Mouse (Mus musculus) adrenal gland, adult 2 months (tissue): ENCODE results near the gene Mcrip1. TPM values are rescaled to one million over a fixed set of nuclear protein-coding genes. Genes with fewer than 3 reads are reported as not detected.
"Not testable (repeated sequence)": the region's sequence is repeated elsewhere in the genome, so short reads cannot be mapped to it uniquely, and the experiment has no call there.

Experiments
- DNase-seq: peaks from one replicate; pipeline ENCODE4 v3.0.0; 2021
- polyA plus RNA-seq: library from polyadenylated mRNA; depleted of rRNA; stranded (reverse); fragments of >200 nt; gene quantifications from 2 replicates; pipeline ENCODE4 v1.2.3, GENCODE M21; 2012
- total RNA-seq, 2 experiments: library from RNA; stranded (reverse); gene quantifications; 2 replicates each; pipeline ENCODE4 v1.2.3; 2021

Gene Mcrip1
- total and polyA plus RNA-seq, 3 experiments: 56.9 to 157 (median 65.8) TPM

DNA sequence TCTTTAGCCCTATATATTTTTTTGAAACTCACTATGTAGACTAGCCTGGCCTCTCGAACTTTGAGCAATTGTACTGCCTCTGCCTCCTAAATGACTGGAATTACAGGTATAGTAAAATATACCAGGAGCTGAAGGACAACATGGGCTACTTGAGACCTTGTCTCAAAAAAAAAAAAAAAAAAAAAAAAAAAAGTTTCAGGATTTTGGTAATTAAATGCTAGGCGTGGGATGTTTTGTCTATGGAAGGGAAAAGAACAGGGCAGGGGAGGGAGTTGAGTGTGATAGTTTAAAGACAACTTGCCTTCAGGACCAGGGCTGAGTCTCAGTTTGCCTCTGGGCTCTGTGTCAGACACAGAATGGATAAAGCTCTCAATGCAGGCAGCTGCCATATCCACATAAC lies 25.5 kb upstream of the Mcrip1 start:
- no peak for DNase-seq

DNA sequence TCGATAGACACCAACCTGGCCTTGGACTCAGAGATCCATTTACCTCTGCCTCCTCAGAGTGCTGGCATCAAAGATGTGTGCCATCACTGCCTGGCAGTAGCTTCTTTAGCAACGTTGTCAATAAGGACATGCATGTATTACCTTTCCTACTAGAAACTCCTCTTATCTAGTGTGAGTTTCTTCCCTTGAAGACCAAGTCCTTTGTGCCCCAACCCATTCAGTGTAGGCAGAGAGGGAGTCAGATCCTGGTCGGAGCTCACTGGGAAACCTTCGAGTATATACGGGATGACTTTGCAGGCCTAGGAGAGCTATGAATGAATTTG lies 24.7 kb upstream of the Mcrip1 start:
- no peak for DNase-seq

DNA sequence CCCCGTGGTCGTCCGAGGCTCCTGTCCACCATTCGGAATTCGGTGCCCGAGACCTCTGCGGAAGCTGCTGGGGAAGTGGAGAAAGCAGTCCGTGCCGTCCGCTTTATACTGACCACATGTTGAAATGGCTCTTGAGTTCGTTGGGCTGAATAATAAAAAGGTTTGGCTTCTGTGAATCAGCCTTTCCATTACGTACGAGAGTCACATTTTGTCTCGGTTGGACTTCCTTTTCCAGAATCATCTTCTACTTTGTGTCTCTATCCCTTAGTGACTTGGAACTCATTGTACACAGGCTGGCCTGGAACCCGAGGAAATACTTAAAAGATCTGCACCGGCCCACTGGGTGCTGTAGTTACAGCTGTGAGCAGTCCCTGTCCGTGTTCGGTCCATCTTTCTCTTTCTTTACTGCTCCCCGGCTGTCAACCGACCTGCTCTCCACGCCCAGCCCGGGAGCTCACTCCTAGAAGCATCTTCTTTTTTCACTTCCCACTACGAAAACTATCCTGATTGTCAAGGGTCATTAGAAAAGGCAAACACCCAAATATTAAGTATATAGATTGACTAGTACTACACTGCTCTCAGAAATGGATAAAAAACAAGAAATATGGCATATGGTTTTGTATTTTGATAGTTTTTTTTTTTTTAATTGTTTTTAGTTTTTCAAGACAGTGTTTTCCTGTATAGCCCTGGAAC lies 24.2 kb upstream of the Mcrip1 start:
- no peak for DNase-seq

DNA sequence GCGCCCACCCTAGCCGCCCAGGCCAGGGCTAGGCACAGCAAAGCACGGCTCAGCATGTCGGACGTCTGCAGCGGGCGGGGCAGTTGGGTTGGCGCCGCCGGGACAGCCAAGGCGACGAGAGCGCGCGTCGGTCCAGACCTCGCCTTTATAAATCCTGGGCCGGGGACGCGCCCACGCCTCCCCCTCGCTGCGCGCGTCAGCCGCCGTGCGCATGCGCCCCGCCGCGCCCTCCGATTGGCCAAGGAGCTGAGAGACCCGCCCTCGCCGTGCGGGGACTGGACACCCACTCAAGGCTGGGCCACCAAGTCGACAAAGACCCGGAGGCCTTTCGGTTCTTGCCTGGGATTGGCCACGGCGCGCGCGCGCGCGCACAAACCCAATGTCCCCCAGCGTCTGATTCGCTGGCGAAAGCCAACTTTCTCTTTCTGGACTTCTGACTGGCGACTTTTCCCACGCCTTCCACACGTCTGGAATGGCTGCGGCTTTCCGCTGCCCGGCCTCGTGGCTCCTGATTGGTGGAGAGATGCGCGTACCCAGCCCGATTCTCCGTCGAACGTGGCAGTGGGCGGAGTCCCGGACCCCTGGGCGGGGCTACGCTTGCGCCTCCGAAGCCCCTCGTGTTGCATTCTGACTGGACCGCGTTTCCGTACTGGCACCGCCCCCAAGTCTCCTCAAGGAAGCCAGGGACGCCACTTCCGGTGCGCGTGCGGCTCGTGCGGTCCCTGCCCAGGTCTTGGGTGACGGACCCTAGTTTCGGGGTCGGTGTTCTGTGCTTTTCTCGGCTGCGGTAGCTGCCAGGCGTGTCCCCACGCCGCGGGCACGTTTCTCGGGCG lies 23.4 kb upstream of the Mcrip1 start, which contains the start of gene P4hb:
TSS of gene P4hb (minus strand) at position 502 of the 833 bp plus-strand sequence.
- peak; percentile 100 for DNase-seq

DNA sequence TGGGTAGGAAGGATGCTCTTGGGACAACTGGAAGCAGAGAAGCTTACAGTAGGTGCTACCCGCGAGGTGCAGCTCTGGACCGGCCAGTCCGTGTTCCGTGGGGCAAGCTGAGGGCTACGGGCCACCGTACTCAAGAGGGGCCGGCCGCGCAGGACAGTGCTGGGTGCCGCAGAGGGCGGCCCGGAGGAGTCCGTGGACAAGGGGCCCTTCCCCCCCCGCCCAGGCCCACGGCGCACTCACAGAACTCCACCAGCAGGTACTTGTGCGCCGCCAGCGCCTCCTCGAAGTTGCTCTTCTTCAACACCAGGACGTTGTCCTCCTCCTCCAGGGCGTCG lies 22.9 kb upstream of the Mcrip1 start:
- no peak for DNase-seq

DNA sequence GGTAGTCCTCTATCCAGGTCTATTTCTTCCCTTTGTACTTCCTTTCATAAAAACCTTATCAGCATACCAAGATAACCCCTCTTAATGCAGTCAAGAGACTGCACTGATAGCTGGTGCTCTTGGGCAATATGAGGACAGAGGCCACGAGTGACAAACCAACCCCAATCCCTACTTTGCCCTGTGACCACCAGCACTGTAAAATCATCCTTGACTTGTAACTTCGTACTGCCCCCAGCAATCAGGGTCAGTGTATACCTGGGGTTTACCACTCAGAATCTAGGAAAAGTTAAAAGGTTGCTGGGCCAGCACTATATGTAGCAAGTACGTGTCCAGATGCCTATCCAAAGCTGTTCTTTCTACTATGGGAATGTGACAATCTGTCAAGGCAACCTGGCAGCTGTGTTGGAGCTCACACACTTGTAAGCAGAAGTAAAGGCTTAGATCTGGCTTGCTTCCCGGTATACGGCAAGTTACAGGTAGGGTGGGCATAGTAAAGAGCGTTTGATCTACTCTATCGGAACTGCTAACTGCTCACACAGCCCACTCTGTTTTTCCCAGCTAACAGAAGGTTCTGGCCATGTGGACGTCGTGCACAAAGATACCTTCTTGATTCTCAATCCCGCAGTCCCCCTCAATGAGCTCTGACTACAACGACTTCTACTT lies 22.4 kb upstream of the Mcrip1 start:
- no peak for DNase-seq

DNA sequence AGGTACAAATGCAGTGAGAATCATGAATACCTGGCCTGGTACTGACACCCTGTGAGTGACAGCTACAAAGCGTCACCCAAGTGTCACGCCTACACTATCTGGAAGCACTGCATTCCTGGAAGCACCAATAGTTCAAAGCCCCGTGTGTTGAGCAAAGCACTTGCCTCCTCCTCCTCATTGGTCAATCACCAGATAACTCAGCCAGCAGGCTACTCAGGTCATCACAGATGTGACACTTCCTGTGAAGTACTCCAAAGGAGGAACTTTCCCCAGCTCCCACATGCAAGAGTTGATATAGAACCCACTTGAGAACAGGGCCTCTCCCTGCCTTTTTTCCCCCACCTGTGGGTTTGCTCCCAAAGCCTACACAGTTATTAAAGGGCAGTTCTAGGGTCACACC lies 21.6 kb upstream of the Mcrip1 start:
- no peak for DNase-seq

DNA sequence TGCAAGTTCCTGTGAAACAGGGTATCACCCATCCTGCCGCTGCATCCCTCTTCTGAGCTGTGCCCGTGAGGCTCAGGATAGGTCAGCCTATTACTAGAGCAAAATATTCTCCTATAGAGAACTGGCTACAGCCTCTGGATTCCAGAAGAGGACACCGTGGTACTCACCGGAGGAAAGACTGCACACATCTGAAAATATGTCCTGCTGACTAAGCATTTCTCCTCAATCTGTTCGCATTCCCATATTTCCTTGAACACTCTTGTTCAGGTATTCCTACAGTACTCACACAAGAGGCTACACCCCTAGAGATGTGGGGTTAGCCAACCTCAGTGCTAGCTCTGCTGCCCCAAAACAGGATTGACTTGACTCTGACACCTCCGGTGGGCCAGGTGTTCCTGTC lies 18.8 kb upstream of the Mcrip1 start:
- no peak for DNase-seq

DNA sequence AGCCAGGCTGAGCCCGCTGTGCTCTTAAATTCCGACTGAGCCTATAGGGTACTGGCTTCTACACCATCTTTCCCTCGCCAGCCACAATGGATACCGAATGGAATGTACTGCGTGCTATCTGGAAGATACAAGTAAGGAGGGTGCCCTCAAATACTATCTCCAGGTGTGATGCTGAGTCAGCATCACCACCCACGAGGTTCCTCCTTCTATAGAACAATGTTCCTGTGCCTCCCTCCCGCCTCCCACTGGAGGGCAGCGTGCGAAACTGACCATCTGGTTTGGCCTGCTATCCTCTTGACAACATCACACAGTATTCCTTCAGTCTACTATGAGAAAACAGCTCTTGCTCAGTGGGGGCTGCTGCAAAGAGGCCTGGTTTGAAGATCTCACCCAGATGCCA lies 15.6 kb upstream of the Mcrip1 start:
- DNase-seq: no peak

DNA sequence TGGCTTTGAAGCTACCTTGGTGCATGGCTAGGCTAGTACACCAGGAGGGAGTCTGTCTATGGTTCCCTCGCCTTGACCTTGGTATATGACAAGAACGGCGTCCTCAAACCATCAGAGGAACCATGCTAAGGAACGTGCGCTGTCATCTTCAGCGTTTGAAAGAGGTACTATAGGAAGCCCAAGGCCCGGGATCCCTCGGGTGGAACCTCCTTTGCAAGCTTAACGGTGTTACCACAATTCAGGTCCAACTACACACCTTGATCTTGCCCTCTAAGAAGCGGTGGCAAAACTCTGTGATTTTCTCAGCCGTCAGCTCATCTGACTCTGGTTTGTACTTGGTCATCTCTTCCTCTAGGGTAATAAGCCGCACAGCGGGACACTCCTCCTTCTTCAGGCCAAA lies 13.4 kb upstream of the Mcrip1 start:
- no peak for DNase-seq

DNA sequence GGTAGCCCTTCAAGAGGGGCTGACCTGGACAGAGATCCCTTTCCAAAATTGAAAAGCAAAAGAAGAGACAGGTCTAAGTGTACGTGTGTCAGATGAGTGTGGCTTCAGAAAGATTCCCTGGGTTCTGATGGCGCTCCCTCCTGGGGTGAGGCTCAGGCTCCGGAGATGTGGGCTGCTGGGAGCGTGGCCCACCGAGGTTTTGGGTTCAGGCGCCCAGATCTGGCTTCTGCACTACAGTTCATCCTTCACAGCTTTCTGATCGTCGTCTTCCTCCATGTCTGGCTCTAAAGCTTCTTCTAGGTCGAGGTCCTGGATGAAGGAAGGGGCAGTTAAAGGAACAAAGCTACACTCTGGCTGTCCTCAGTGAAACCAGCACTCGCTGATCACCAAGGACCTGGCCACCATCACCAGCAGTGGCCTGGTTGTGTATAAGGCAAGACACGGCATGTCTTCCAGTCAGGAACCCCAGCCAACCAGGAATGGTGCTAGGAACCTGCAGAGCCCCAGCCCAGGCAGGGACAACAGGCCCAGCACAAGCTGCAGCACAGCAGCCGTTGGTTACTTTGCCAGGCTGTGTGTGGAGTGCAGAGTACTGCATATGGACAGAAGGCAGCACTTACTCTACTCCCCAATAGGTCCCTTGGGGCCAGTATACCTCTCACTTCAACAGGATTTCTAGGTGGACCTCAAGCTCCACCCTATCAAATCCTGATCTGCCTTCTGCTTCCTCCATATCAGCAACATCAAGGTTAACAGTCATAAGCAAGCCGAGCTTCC lies 11.6 kb upstream of the Mcrip1 start:
- DNase-seq: no peak

DNA sequence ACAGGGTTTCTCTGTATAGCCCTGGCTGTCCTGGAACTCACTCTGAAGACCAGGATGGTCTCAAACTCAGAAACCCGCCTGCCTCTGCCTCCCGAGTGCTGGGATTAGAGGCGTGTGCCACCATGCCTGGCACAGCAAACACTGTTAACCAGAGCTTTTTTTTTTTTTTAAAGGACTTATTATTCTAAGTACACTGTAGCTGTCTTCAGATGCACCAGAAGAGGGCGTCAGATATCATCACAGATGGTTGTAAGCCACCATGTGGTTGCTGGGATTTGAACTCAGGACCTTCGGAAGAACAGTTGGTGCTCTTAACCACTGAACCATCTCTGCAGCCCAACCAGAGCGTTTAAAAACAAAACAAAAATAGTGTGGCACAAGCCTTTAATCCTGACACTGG lies 9.3 kb upstream of the Mcrip1 start:
- not testable (repeated sequence) for DNase-seq

DNA sequence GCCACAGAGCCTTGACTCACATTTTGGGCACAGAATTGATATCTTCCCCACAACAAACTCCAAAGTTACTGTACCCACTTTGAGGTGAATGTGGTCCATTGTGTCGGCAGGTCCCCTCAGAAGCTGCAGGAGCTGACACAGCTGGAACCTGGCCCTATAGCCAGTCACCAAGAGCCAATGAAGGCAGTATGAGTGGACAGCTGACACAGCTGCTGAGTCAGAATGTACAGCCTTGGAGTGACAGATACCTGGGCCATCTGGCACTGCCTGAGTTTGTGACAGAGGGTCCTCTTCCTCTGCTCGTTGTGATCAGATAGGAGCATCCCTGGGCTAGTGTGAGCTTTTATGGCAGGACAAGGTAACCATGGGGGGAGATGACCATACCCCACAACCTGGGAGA lies 5.7 kb upstream of the Mcrip1 start:
- DNase-seq: peak; percentile 84

DNA sequence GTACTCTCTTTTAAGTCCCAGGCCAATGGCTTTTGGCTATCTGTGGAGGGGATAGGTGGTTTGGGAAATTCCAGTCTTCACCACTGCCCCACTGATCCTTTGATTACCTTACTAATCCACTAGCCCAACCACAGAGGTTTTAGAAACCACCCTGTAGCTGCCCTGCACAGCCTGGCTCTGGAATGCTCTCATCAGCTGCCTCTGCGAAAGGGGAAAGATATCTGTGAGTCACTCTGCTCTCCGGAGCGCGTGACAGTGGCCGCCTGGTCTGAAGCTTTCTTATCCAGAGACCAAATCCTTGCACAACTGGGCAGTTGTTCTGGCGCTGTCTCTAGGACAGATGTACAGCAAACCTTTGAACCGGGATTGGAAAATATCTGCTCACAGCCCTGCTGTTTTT lies 5.3 kb upstream of the Mcrip1 start:
- DNase-seq: peak; percentile 84

DNA sequence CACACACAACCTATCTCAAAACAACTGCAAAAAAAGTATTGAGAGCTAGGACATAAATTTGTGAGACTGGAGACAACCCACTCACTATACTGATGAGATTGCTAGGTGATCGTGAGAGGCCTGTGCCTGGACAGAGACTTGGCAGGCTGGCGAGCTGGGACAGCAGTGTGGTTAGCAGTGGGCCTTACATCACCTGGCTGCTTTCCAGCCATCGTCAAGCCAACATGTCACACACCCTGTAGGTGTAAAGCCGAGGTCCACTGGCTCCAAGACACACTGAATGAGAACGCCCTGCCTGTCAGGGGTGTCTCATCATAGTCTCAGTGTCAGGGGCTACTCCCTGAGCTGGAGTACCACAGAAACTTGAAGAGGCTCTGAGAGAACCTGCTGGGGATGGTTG lies 3.2 kb upstream of the Mcrip1 start:
- no peak for DNase-seq

DNA sequence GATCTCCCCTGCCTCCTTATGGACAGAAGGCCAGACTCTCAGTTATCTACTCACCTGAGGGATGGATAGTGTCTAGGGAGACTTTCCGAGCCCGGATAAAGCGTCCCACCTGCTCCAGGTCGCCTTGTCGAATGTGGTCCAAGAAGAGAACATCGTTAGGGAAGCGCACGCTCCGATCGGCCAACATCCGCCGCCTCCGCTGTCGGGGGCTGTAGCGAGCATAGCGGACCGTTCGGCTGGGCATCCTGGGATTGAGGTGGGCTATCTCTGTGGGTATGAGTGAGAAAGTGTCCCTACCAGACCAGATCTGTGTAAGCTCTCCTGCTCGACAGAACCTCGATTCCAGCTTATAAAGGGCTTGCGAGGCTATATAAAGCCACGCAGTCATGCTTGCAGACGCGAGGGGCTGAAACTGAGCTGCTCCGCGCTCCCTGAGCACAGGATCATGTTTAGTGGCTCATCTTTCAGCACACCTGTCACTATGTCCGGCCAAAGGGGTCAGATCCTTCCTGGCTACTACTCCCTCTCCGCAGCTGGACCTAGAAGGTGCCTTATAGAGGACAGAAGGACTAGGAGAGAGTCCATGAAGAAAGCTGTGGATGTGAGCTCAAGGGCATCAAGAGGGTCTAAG lies 1.4 kb upstream of the Mcrip1 start, which contains the start of gene Ppp1r27:
TSS of gene Ppp1r27 (minus strand) at position 323 of the 631 bp plus-strand sequence.
- DNase-seq: no peak

DNA sequence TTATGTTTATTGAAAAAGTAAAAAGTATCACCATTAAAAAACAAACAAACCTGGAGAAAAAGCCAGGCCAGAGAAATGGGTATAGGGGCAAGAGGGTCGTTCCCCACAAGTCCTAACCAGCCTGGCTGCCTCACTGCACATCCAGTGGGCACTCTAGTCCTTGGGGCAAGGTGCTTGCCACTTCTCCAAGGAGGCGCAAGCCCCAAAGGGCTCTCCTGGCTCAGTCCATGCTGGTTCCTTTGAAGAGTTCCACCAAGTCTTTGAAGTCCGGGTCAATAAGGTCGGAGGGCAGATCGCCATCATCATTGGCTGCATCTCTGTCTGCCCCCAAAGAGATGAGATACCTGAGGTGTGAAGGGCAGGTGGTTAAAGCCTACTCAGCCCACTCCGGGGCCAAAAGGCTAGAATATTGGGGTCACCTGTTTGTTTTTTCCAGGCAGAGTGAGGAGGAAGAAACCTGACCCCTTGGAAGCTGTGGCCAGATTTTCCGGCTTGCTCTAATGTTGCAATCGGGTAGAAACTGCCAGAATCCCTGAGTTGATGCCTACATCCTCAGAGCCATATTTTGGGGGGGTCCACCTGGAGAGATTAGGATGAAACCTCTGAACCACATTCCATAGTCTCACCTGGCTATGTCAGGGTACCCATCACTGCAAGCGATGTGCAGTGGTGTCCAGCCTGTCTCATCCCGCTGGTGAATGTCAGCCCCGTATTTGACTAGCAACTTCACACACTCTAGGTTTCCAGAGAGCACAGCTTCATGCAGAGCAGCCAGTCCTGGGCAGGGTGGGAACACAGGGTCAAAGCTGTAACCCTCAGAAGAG lies 671 bp upstream of the Mcrip1 start:
- DNase-seq: no peak

DNA sequence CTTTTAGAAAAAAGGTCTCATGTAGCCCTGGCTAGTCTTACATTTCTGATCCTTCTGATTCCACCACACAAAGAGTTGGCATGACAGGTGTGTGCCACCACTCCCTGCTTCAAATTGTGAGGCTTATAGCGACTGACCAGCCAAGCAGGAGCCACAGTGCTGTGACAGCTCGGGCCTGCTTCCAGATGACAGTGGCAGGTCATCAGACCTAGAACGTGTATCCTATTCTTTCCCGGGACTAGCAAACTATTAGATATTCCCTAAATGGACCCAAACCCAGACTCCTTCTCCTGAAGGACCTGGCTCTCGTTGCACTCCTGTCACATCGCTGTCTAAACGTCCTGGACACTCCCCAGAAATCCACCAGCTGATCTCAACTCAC lies 750 bp downstream of the Mcrip1 start:
- DNase-seq: no peak

DNA sequence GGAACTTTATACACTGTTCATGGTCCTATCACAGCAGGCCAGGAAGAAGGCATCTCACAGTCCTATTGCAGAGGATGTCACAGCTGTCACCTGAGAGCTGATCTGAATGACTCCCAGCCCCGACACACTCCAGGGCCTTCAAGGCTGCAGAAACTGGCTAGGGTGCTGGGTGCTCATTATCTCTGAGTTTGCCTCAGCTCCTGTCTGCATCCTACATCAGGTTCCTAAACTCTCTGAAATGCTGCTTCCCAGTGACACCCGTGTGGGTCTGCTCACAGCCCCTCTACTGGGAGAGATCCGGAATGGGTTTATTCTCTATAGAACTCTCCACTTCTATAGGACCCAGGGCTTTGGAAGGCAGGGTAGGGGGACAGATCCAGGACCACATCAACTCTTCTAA lies 1.3 kb downstream of the Mcrip1 start:
- no peak for DNase-seq

DNA sequence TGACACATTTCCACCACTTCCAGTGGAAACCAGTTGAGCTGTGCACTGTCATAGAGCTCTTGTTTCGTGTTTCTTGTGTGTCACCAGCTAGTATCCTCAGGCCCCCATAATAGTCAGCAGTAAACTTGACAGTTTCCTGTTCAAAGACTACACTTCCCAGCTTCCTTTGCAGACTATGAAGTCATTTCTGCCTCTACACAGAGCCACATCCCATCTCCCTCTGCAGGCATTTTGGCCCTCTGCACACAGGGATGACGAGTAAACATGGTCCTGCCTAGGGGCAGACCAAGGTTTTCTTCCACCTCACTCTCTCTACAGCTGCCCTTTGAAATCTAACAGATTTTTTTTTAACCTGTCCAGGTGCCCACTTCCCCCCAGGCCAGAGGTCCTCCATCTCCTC lies 2.1 kb downstream of the Mcrip1 start:
- DNase-seq: no peak

DNA sequence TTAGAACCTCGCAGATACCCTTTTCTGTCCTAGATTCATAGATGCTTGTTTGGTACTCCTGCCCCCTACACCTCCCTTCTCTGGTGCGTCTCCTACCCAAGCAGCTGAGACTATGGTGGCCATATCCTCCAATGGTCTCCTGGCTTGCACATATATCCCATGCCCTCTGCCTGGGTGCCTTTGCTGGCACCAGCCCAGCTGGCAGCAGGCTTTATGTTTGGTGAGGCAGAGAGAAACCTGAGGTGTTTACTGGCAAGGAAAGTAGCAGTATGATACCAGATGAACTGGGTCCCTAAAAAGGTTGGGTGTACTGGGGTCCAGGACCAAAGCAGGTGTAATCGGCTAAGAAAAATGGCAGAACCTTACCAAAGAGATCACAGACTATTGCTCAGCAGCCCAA lies 3.6 kb downstream of the Mcrip1 start:
- no peak for DNase-seq
